Mouse (Mus musculus) ZHBTc4 (cell line): ENCODE measurements around the gene Asap3.

ENCODE experiments used
- DNase-seq: peaks from one replicate; pipeline ENCODE4 v3.0.0-alpha.2; 2011; ENCODE audit warnings: low read depth, low spot score

The Asap3 gene

DNA sequence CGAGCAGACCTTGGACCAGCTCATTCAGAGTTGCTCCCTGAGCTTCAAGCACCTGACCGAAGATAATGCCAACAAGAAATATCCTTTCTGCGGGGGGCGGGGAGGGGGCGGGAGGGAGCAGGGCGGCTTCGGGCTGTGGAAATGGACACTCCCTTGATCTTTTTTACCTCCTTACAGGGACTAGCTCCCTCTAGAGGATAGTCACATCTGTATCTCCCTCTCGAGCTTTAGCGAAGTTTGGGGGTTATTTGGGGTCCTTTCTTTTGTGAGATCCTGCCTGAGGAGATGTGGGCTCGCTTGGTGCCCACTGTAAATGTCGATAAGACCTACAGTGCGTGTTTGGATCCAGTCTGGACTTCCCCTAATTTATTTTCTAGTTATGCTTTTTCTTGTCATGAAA, 24.8 kb upstream of the Asap3 start:
- peak; percentile 49 for DNase-seq

DNA sequence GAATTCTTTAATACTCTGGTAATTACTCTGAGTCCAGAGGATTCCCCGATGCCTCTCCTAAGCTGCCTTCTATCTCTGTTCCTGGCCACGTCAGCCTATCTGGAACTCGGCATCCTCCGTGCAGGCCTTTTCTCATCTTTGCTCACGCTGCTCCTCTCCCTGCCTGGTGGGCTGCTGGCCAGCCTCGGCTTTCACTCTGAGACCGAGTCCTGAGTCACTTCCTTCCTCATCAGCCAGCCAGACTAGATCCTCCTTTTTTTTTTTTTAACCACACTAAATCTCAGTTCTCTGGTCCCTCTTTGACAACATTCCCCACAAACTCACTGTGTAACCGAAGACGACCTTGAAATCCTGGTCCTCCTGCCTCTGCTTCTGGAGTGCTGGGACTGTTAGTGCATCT, 20.8 kb upstream of the Asap3 start:
- DNase-seq: no peak

DNA sequence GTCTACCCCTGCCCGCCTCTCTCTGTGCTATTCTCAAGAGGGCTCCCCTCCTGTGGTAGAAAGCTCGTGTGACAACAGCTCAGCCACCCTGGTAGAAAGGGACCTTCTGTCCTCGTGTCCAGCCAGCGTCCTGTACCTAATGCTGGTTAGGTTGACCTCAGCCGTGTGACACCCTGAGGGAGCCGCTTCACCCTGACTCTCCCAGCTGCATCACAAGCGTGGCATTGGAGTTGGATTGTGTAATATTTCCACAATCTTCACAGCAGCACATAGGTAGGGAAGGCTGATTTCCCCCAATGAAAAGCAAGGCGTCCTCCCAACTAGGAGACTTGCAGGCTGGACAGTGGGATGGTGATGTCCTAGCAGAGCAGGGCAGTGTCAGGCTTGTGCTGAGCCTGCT, 19.9 kb upstream of the Asap3 start:
- no peak for DNase-seq

DNA sequence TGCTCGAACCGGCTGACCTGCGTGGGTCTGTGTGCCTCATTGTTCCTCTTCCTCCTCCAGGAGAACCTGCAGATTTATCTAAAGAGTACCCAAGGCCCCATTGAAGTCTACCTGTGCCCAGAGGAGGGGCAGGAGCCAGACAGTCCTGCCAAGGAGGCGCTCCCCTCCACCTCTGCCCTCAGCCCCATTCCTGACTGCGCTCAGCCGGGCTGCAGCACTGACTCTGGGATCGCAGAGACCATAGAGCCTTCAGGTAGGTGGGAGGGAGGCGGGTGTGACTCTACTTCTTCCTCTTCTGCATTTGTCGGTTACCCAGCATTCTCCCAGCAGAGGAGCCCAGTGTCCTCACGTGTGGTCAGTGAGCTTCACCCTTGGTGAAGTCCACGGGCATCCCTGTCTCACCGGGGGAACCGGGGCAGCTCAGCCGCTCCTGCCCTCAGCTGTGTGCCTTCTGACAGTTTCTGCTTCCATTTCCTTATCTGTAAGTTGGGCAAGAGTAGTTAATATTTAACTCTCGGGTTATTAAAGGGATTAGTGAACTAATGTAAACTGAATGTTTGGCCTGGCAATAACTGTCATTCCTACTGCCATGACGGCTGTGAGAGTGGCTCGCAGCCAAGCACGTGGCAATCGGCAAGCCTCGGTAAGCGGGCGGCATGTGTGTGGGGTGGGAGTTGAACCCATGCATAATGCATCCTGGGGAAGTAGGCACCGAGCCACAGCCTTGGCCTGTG, 19.3 kb upstream of the Asap3 start:
- DNase-seq: no peak

DNA sequence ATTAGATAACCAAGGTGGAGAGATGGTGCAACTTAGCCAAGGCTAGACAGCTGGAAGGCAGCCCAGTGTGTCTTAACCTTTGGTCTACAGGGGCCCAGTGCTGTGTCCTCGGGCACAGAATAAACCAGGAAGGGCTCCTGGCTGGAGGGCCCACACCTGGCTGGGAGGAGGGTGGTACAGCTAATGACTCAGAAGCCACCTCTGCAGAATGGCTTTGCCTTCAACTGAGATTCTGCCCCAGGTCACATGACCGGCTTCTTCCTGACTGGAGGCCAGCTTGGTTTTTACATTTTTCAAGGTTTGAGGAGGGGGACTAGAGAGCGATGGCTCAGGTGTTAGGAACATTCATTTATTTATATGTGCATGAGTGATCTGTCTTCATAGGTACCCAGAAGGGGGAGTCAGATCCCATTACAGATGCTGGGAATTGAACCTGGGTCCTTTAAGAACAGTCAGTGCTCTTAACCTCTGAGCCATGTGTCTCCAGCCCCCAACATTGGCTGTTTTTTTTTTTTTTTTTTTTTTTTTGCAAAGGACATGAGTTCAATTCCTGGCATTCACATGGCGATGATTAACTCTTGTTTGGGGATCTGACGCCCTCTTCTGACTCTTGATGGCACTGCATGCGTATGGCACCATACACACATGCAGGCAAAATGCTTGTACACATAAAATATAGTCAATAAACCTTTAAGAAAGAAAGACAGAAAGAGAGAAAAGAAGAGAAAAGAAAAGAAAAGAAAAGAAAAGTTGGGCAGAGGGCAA, 17.0 kb upstream of the Asap3 start:
- peak; percentile 55 for DNase-seq

DNA sequence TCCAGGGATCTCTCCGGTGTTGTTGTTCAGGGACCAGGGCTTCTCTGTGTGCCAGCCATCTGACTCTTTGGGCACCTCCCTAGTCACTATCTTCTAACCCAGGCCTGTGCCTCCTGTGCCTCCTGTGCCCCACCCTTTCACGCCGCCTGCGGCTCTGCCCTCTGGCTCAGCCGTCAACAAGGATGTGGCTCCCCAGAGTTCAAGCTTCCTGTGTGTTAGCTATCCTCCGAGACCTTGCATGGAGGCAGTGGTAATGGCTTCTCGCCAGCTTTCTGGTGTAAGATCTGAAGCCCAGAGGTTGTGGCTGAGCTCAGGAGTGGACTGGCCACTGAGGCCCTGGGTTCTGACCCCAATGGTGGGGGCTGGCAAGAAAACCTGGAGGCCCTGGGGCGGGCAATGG, 16.3 kb upstream of the Asap3 start:
- DNase-seq: no peak

DNA sequence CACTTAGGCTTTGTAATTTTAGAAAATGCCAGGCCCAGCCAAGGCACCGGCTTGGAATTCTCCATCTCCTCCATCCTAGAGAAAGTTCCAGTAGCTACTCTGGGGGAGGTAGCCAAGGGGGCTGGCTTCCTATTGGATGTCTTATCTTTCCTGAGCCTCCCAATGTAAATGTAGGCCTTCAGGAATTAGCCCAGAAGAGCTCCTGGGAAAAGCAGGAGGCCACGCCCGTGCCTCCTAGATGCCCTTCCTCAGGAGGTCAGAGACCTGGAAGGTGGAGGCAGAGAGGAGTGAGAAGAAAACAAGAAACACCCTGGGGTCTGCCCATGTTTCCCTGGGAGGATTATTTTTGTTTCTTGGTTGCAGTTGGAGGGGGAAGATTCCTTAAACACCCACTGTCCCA, 12.6 kb upstream of the Asap3 start:
- DNase-seq: peak; percentile 89

DNA sequence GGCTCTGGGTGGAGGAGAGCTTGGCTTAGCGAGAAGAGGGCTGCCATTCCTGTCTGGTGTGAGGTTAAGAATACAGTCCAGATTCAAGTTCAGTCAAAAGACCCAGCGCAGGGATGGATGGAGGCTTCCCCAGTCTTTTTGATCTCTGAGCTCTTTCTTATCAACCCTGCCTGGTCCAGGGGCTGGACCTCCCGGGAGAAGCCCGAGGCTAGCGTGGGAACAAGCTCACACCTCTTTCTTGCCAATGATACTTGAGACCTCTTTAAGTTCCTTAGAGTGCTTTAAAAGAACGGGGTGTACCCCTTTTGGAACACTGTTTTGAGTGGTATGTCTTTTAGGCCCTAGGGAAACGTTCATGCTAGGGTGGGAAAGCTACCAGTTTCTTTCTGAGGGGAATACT, 11.1 kb upstream of the Asap3 start:
- no peak for DNase-seq

DNA sequence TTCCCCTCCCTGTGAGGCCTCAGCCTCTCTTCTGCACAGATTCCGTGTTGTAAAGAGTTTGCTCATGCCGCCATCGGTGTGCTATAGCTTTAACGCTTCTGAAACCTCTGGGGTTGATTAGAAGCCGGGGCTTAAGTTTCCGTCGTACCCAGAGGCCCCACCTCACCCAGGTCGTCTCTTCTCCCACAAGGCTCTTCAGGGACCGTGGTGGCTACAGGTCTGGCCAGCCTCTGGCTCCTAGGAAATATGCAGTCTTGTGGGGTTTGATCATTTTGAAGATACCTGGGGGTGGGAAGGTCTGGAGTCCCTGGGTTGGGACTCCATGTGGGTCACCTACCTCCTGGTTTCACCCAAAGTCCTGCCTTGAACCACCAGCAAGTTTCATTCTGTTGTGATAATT, 10.5 kb upstream of the Asap3 start:
- DNase-seq: no peak

DNA sequence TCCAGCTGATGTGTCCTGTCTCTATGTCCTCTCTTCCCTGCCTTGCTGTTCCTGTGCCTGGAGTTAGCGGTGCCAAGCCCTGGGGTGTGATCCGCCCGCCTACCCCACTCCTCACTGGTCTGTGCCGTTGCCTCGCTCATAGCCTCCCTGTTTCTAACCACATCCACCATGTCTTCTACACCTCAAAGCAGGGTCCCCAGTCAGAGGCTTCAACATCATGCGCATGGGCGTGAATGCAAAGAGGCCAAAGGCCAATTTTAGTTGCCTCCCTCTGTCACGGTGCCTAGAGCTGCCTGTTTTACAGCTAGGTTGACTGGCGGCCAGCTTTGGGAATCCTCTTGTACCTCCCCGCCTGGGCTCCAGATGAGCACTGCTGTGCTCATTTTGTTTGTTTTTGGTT, 10.0 kb upstream of the Asap3 start:
- no peak for DNase-seq

DNA sequence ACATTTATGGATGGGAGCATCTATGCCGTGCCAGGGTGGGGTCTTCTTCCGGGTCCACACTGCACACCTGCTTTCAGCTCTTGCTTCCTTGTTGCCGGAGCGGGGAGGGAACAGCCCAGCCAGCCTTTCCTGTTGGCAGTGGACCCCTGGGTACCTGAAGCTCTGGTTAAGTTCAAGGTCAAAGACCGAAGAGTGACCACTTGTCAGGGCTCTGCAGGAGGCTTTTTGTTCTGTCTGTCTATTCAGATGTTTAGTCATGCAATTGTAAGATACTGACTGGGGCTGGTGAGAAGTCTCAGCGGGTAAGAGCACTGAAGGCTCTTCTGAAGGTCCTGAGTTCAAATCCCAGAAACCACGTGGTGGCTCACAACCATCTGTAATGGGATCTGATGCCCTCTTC, 7.3 kb upstream of the Asap3 start:
- peak; percentile 81 for DNase-seq

DNA sequence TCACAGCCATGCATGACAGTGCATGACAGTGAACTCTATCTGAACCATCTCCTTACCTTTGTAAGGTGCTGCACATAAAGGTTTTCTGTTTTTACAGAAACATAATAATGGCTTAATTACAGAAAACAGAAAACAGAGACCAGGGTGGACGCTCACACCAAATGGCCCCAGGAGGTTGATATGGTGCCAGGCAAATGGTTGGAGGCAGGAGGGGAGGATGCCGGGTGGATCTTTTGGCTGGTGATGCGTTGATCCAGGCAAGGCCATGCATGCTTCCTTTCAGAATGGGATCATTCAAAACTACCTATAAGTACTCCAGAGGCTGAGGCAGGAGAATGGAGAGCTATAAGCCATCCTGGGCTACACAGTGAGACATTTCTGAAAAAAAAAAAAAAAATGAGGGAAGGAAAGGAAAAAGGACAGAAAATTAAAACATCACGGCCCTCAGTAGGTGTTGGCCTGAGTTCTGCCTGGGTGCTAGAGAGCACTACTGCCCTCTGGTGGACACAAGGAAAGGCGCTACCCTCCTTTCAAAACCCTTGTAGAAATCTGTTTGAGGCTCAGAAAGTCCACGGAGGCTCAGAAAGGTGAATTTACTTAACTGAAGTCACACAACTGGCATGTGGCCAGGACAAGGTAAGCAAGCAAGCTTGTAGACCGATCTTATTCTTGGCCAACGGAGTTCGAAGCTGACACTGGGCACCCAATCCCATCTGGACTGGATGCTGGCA, 6.4 kb upstream of the Asap3 start:
- peak; percentile 59 for DNase-seq

DNA sequence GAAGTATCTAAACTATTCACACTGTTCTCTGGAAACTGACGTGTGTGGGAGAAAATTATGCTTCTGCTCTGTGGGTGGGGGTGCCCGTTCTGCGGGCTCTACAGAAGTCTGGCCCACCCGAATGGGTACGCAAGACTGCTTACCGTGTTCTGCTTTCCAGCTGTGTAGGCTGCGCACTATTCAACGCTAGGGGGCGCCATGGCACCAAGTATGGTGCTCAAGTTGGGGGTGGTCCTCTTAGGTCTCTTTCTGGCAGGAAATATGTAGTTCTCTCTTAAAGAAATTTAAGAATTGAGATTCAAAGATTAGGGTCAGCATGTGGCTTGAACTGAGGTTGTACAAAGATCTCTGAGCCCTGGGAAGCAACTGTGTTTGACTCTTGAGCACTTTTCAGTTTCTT, 3.7 kb upstream of the Asap3 start:
- DNase-seq: peak; percentile 89

DNA sequence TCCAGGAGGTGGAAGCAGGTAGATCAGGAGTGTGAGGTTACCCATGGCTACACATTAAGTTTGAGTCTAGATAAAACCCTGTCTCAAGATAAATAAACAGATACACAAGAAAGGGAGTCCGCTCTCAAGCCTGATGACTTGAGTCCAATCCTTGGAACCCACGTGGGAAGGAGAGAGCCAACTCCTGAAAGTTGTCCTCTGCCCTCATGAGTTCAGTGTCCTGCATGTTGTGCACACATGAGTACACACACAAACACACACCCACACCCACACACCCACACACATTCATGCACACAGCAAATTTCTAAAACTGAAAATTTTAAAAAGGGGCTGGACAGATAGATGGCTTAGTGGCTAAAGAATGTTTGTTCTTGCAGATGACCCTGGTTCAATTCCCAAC, 1.4 kb upstream of the Asap3 start:
- no peak for DNase-seq

DNA sequence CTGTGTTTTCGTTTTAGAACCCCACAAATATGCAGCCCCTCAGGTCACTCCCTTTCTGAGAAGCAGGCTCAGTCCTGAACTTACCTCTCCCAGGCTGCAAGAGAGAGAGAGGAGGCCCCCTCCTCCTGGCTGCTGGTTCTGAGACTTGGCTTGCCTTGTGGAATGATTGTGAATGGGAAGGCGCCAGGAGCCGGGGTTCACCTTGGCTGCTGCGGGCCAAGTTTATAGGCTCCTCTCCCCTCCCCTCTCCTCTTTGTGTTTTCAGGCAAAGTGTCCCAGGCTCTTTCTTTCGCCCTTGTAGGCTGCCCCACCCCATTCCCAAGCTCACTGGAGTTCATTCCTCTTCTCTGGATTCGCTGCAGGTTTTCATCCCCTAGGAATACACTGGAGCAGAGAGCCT, 778 bp downstream of the Asap3 start:
- DNase-seq: peak; percentile 83

DNA sequence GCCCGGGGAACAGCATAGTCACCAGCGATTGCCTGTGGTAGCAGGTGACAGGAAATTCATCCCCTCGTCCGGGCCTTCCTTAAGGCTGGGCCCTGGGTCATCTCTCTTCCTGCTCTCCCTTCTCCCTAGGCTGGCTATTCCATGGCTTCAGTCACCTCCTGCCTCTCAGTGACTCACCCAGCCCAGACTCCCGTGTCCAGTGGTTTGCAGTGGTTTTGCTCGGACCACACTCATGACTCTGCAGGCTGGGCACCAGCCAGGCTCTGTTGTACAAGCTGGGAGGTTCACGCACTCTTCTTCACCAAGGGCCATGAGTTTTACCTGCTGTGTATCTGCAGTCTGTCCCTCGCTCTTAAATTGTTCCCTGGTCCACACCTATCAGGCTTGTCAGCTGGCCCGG, 4.8 kb downstream of the Asap3 start:
- no peak for DNase-seq

DNA sequence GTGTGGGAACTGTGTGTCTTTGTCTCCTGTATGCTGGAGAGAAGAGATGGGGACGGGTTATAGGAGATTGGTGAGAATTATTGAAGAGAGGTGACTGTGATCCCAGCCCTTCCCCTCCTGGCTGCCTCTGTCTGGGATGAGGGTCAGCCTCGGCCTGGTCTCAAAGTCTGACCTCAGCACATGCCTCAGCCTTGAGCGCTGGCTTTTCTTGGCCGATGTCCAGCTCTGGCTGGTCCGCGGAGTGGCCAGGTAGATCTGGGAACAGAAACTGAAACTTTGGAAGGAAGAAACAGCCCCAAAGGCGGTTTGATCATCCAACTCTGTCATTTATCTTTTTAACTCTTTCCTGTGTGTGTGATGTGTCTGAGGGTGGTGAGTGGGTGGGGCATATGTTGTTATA, 7.5 kb downstream of the Asap3 start:
- no peak for DNase-seq

DNA sequence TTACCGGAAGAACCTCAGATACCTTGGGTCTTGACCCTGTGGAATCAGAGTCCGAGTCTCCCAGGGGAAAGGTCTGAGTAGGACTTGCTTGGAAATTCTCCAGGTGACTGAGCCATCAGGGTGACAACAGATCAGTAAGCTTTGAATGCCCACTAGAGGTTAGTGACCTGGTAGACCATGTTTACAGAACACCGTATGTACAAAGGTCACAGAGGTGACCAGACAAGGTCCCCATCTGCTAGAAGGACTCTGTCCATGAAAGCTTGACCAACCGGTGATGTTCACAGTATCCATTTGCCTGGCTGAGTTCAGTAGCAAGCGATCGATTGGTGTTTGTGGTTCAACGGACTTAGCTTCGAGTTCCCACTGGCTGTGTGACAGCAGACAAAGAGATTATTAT, 8.7 kb downstream of the Asap3 start:
- no peak for DNase-seq

DNA sequence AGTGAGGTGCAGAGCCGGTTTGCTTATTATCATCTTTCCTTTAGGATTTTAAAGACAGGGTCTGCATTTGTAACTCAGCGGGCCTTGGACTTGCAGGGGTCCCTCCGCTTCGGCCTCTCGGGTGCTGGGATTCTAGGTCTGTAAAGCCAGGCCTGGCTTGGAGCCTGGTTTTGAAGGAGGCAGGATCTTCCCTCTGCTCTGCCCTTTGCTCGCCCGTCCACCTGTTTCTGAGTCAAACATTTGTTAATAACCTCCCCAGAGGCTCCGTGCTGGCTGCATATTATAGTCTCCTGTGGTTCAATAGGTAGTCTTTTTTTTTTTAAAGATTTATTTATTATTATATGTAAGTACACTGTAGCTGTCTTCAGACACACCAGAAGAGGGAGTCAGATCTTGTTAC, 9.4 kb downstream of the Asap3 start:
- no peak for DNase-seq

DNA sequence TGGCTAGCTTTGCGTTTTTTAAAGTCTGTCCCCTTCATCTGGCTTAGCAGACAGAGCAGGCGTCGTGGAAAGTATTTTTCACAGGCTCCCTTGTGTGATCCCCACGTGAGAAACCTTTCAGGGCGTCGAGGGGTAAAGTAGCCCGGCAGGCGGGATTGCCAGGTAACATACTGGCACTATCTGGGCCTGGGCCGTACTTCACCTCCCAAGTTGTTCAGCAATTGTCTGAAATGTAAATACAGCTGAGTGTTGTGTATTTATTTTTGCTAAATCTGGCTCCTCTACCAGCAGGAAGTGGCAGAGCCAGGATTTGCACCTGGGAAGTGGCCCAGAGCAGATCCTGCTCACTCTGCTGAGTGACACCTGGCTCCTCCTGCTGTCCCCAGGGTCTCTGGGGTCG, 10.9 kb downstream of the Asap3 start:
- no peak for DNase-seq

DNA sequence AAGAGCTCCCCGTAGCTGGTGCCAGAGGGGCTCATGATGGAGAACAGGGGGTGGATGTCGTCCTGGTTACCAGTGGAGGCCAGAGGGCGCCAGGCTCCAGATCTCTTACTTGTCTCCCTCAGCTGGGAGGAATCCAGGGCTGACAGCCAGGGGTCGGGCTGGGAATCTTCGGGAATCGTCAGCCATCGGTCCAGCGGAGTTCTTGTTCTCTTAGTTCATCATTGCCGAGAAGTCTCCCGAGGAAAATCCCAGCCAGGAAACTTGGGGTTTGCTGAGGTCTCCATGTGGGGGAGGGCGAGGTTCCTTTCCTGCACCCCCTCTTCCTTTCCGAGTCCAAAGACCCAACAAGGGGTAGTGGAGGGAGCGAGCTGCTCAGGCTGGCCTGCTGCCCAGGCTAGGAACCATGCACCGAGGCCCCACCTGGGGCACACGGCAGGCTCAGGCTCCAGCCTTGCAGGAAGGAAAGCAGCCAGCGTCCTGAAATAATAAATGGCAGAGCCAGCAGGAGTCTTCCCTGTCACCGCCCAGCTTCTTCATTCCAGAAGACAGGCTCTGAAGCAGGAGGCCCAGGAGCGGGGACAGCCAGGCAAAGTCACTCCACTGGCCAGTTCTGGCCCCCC, 12.5 kb downstream of the Asap3 start:
- DNase-seq: no peak

DNA sequence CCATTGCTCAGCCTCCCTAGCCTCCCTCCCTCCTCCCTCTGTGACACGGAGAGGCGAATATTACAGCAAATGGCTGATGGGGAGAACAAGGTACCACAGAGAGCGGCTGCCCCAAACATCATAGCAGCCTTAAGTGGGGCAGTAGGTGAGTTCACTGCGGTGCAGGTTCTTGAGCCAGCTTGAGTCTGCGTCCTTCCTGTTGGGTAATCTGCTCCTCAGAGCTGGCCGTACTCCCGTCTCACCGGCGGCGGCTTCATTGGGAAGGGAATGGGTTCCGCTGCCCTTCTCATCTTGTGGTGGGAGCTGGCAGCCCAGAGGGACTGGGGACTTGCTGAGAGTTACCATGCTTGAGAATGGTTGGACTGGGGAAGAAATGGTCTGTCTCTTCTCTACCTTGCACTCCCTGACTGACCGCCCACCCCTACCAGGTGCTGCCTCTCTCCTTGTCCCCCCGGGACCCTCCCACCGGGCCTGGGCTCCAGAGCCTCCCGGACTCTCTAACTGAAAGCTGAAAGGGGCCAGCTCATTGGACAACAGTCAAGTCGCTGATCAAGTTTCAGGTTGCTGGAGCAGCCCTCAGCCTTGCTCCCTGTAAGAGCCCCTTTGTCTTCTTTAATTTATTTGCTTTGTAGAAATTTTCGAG, 14.1 kb downstream of the Asap3 start:
- DNase-seq: no peak
